Mouse (Mus musculus): ENCODE measurements around the gene Wdfy3. TPM values are rescaled to one million over a fixed set of nuclear protein-coding genes. Genes with fewer than 3 reads are reported as not detected.
A peak's percentile ranks its signal among the peaks of the same experiment; 100 is the strongest.

Wdfy3 gene
- polyA plus RNA-seq, 1 experiment from 2014 or later, result 15.1 TPM

DNA sequence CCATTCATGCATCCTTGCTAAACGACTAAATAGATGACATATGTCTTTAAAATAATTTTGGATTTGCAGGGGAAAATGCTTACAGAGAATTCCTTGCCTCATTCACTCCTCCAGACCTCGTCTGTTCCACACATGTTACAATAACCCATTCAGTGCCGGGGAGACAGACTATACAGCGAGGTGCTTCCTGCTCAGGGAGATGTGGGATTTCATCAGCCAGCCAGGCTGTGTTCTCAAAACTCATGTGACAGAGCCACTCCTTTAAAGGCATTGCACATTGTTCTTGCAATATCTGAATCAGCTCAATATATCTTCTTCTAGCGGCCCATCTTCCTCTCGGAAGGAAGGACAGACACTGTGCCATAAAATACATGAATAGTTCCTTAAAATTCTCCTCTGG, 70.8 kb downstream of the Wdfy3 start:
- Histone ChIP-seq H3K4me3 (replicated peaks; ENCODE audit: low read depth, low read length) (no peak overlapping the region), H3K9ac (ENCODE audit: low read depth, low read length) (no peak overlapping the region), H3K36me3 (ENCODE audit: insufficient read depth, low read length) (no peaks in the 10 kb centered on the region), H3K27ac (no peak overlapping the region), H3K4me1 (replicated peaks; ENCODE audit: insufficient read depth, low read length) (peaks cover under 1% of the 10 kb centered on the region; the same call in 1 of the 2 replicates), H3K9me3 (replicated peaks; ENCODE audit: low read length) (no peaks in the 10 kb centered on the region), H3K4me2 (ENCODE audit: low read length) (no peak overlapping the region), H3K27me3 (ENCODE audit: insufficient read depth, low read length) (no peaks in the 10 kb centered on the region)
- ATAC-seq (replicated peaks; ENCODE audit: low FRiP score, low read depth) (no peak), DNase-seq (ENCODE audit: low spot score) (no peak)
- TF ChIP-seq CTCF (IDR thresholded peaks at IDR 0.05; ENCODE audit: low read depth), result no peak
- 56% methylated on average over 6 of the region's 6 CpGs for WGBS

DNA sequence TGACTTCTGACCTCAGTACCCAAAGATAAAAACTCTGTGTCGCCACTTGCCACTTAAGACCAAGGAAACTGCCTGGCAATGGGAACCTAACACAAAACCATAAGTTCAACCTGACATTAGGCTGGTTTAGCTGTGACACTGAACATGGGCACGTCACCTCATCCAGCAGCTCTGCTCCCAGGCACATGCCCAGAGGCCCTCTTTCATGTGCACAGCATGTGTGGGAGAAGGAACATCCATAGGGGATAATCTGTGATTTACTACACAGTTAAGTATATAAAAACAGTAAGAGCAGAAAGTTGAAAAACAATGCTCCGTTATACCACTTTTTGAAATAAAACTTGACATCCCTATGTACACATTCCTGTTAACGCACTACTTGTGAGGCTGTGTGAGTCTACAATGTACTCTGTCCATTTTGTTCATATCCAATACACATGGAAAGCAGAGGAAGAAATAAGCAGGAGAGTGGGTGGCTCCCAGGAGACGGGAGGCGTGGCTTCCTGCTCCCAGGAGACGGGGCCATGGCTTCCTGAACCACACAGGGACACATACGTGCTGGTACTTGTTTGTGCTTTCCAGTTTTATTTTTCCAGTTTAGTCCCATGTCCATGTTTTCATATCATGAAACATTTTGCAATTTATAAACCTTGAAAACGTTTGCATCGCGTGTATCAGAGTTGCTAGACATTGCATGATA, 73.5 kb downstream of the Wdfy3 start:
- Histone ChIP-seq H3K27ac (no peak overlapping the region), H3K4me1 (replicated peaks; ENCODE audit: insufficient read depth, low read length) (0 out of 2 replicates have a peak, but pooled peaks cover 4% of the 10 kb centered on the region), H3K9ac (ENCODE audit: low read depth, low read length) (no peak overlapping the region), H3K4me3 (replicated peaks; ENCODE audit: low read depth, low read length) (no peak overlapping the region), H3K36me3 (ENCODE audit: insufficient read depth, low read length) (no peaks in the 10 kb centered on the region), H3K4me2 (ENCODE audit: low read length) (no peak overlapping the region), H3K9me3 (replicated peaks; ENCODE audit: low read length) (no peaks in the 10 kb centered on the region), H3K27me3 (ENCODE audit: insufficient read depth, low read length) (no peaks in the 10 kb centered on the region)
- TF ChIP-seq CTCF (IDR thresholded peaks at IDR 0.05; ENCODE audit: low read depth), result no peak
- no peak for DNase-seq (ENCODE audit: low spot score)
- WGBS, result 73% methylated on average over 11 of the region's 11 CpGs
- no peak for ATAC-seq (replicated peaks; ENCODE audit: low FRiP score, low read depth)

DNA sequence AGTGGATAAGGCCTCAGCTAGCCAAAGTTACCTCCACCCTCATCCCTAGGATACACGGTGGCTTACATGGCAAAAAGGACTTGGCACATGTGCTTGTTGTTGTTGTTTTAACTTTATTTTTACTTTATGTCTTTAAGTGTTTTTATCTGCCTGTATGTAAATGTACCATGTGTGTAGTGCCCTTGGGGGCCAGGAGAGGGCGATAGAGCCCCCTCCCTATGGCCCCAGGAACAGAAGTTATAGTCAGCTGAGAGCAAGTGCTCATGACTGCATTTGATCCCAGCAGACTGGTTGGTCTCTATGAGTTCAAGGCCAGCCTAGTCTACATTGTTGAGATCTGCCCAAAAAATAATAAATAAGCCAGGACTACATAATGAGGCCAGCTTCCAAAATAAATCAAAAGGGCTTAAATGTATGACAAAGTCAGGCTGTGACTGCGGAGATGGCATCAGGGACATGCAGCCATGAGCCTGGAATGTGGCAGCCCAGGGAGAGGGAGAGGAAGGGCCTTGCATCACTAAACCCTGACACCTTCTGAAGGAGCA, 74.2 kb downstream of the Wdfy3 start:
- no peak for DNase-seq (ENCODE audit: low spot score)
- 75% methylated on average over 3 of the region's 3 CpGs for WGBS
- H3K36me3 ChIP-seq (ENCODE audit: insufficient read depth, low read length), result no peaks in the 10 kb centered on the region

DNA sequence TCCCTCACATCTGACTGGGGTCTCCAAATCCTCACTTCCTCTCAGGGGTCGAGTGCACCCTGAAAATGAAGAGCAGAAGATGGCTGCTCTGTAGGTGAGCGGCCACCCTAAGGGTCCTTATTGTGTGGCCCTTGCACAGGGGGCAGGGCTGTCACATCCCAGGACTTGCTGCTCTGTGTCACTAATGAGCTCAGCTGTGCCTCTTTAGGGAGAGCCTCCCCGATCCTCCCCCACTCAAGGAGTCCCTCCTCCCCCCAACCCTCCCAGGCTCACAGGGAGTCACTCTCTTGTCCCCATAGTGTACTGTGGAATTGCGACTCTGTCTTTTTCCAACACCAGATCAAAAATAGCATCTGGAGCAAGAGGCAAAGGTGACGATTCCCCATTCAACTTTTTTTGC, 75.7 kb downstream of the Wdfy3 start:
- DNase-seq (ENCODE audit: low spot score) (no peak), ATAC-seq (replicated peaks; ENCODE audit: low FRiP score, low read depth) (0 out of 2 replicates have a peak, but pooled peaks have one; percentile 30)
- H3K36me3 ChIP-seq (ENCODE audit: insufficient read depth, low read length), result no peaks in the 10 kb centered on the region
- 0 out of 2 replicates have a peak overlapping the region, but pooled peaks have one; percentile 28 for H3K27ac ChIP-seq
- no peak overlapping the region for H3K4me2 ChIP-seq (ENCODE audit: low read length)
- H3K9ac ChIP-seq (ENCODE audit: low read depth, low read length), result no peak overlapping the region
- no peak for TF ChIP-seq CTCF (IDR thresholded peaks at IDR 0.05; ENCODE audit: low read depth)
- no peak overlapping the region for H3K4me3 ChIP-seq (replicated peaks; ENCODE audit: low read depth, low read length)
- H3K27me3 ChIP-seq (ENCODE audit: insufficient read depth, low read length), result no peaks in the 10 kb centered on the region
- H3K4me1 ChIP-seq (replicated peaks; ENCODE audit: insufficient read depth, low read length), result peaks cover 11% of the 10 kb centered on the region; the same call in 1 of the 2 replicates
- WGBS, result 44% methylated on average over 5 of the region's 5 CpGs
- no peaks in the 10 kb centered on the region for H3K9me3 ChIP-seq (replicated peaks; ENCODE audit: low read length)

More for the DNA sequence above, 74.2 kb downstream of the Wdfy3 start:
- H3K9me3 ChIP-seq (replicated peaks; ENCODE audit: low read length), result no peaks in the 10 kb centered on the region
- no peak for ATAC-seq (replicated peaks; ENCODE audit: low FRiP score, low read depth)
- H3K27me3 ChIP-seq (ENCODE audit: insufficient read depth, low read length), result no peaks in the 10 kb centered on the region
- H3K4me1 ChIP-seq (replicated peaks; ENCODE audit: insufficient read depth, low read length), result peaks cover 8% of the 10 kb centered on the region; the same call in 1 of the 2 replicates
- H3K9ac ChIP-seq (ENCODE audit: low read depth, low read length), result no peak overlapping the region
- H3K4me3 ChIP-seq (replicated peaks; ENCODE audit: low read depth, low read length), result no peak overlapping the region
- H3K4me2 ChIP-seq (ENCODE audit: low read length), result no peak overlapping the region
- peak; percentile 57; the same call in 1 of the 2 replicates for TF ChIP-seq CTCF (IDR thresholded peaks at IDR 0.05; ENCODE audit: low read depth)
- no peak overlapping the region for H3K27ac ChIP-seq

DNA sequence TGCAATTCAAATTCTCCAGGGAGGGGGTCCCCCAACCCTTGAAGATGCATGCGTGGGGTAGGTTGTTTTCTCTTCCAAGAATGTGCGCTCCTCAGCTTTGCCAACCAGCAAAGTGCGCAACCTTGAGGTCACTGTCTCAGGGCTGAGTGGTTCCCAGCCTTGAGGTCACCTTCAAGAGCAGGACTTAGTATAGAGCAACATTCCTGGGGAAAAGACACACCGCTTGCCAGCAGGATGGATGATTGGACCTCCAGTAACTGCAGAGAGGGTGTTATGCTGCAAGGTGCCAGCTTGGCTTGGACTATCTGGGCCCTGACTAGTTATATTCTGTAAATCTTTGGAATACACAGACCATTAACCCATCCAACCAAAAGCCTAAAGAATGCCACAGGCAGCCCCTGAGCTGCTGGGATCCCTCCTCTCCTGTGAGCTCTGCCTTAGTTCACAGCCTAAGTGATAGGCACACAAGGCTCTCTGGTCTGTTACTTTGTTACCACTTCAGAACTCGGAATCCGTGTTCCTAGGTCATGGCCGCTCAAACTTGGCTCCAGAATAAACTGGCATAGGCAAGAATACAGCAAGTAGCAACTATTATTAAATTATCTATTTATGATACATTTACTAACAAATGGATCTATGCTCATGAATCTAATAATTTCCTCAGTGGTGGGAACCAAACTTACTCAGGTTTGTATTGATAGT, 76.6 kb downstream of the Wdfy3 start:
- Histone ChIP-seq H3K9me3 (replicated peaks; ENCODE audit: low read length) (no peaks in the 10 kb centered on the region), H3K27ac (peak overlapping the region; percentile 63; the same call in 1 of the 2 replicates), H3K4me2 (ENCODE audit: low read length) (no peak overlapping the region), H3K36me3 (ENCODE audit: insufficient read depth, low read length) (no peaks in the 10 kb centered on the region), H3K27me3 (ENCODE audit: insufficient read depth, low read length) (no peaks in the 10 kb centered on the region), H3K4me1 (replicated peaks; ENCODE audit: insufficient read depth, low read length) (peaks cover 11% of the 10 kb centered on the region; the same call in 1 of the 2 replicates), H3K9ac (ENCODE audit: low read depth, low read length) (no peak overlapping the region), H3K4me3 (replicated peaks; ENCODE audit: low read depth, low read length) (no peak overlapping the region)
- peak; percentile 83 for ATAC-seq (replicated peaks; ENCODE audit: low FRiP score, low read depth)
- 52% methylated on average over 7 of the region's 7 CpGs for WGBS
- no peak for TF ChIP-seq CTCF (IDR thresholded peaks at IDR 0.05; ENCODE audit: low read depth)
- peak; percentile 58 for DNase-seq (ENCODE audit: low spot score)

DNA sequence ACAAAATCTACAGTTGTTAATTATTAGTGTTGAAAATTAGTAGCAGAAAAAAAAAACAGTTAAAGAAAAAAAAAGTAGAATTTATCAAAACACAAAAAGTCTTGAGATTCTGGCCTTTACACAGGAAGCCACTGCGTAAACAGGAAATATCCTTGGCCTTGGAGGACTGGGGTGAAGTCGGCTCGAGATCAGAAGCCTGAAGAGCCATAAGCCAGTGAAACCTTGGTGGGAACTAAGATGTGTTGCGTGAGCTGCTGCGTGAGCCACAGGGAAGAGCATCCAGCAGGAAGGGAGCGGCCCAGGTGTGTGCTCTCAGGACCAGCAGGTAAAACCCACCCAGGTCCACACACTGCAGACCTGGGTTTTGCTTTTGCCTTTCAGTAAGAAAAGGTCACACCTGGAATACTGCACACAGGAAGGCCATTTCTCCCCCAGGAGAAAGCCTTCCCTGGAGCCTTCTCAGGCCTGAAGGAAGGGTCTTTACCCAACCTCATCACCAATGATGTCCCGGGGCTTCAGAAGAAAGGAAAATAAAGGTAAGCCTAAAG, 79.3 kb downstream of the Wdfy3 start:
- H3K4me2 ChIP-seq (ENCODE audit: low read length), result peak overlapping the region; percentile 18; the same call in 1 of the 2 replicates

More for the DNA sequence above, 79.3 kb downstream of the Wdfy3 start:
- H3K9me3 ChIP-seq (replicated peaks; ENCODE audit: low read length), result no peaks in the 10 kb centered on the region
- H3K4me1 ChIP-seq (replicated peaks; ENCODE audit: insufficient read depth, low read length), result peaks cover 11% of the 10 kb centered on the region; the same call in 1 of the 2 replicates
- no peaks in the 10 kb centered on the region for H3K27me3 ChIP-seq (ENCODE audit: insufficient read depth, low read length)
- TF ChIP-seq CTCF (IDR thresholded peaks at IDR 0.05; ENCODE audit: low read depth), result no peak
- 0 out of 2 replicates have a peak overlapping the region, but pooled peaks have one; percentile 2 for H3K9ac ChIP-seq (ENCODE audit: low read depth, low read length)
- H3K27ac ChIP-seq, result peak overlapping the region; percentile 63; the same call in 1 of the 2 replicates
- DNase-seq (ENCODE audit: low spot score) (peak; percentile 59), ATAC-seq (replicated peaks; ENCODE audit: low FRiP score, low read depth) (no peak)
- no peaks in the 10 kb centered on the region for H3K36me3 ChIP-seq (ENCODE audit: insufficient read depth, low read length)
- 64% methylated on average over 7 of the region's 7 CpGs for whole genome bisulfite sequencing
- no peak overlapping the region for H3K4me3 ChIP-seq (replicated peaks; ENCODE audit: low read depth, low read length)

Data from kidney, postnatal 0 days (tissue).